Mouse (Mus musculus) heart, embryonic 16.5 days (tissue): ENCODE measurements around the gene Wasf2. TPM values are rescaled to one million over a fixed set of nuclear protein-coding genes. Genes with fewer than 3 reads are reported as not detected.

ENCODE experiments used
- ATAC-seq: fragments of 200-750 bp; cut with Nextera tagmentation; replicated peaks from 2 replicates; pipeline ENCODE4 v1.8.0; 2017; ENCODE audit warnings: moderate number of reproducible peaks; ENCODE audit not compliant: insufficient read depth, low FRiP score; ENCODE audit errors: extremely low read depth
- H3K27ac ChIP-seq: fragments of 300-500 bp; sonication (generic); 2 replicates; pipeline ENCODE4 v1.5.1; 2014; ENCODE audit warnings: mild to moderate bottlenecking, low read length, control low read depth, moderate library complexity
- H3K27me3 ChIP-seq: fragments of 300-500 bp; sonication (generic); 2 replicates; pipeline ENCODE4 v1.6.1; 2014; ENCODE audit warnings: low read length, mixed read lengths; ENCODE audit not compliant: control insufficient read depth, insufficient read depth
- H3K36me3 ChIP-seq: fragments of 300-500 bp; sonication (generic); 2 replicates; pipeline ENCODE4 v1.6.1; 2014; ENCODE audit not compliant: control insufficient read depth, insufficient read depth
- H3K4me1 ChIP-seq: fragments of 300-500 bp; sonication (generic); 2 replicates; pipeline ENCODE4 v1.6.1; 2014; ENCODE audit warnings: low read length, mixed read lengths; ENCODE audit not compliant: control insufficient read depth, insufficient read depth
- H3K4me2 ChIP-seq: fragments of 300-500 bp; sonication (generic); 2 replicates; pipeline ENCODE4 v1.6.1; 2014; ENCODE audit warnings: low read depth, mild to moderate bottlenecking, control low read depth, low read length
- H3K4me3 ChIP-seq: fragments of 300-500 bp; sonication (generic); 2 replicates; pipeline ENCODE4 v1.5.1; 2014; ENCODE audit warnings: mild to moderate bottlenecking, control low read depth, low read length
- H3K9ac ChIP-seq: fragments of 300-500 bp; sonication (generic); 2 replicates; pipeline ENCODE4 v1.6.1; 2014; ENCODE audit warnings: low read length, control low read depth
- H3K9me3 ChIP-seq: fragments of 300-500 bp; sonication (generic); replicated peaks from 2 replicates; pipeline ENCODE4 v1.6.1; 2016; ENCODE audit warnings: low read length; ENCODE audit not compliant: control insufficient read depth
- WGBS: fragments of 180-500 bp; shearing (Covaris S2); extraction: QIAGEN DNeasy Blood & Tissue Kit; methylation state at CpG from one replicate; pipeline ENCODE4 v1.1.7; 2014; 5-methylcytosine and 5-hydroxymethylcytosine counted together
- polyA plus RNA-seq: library from polyadenylated mRNA; unstranded; fragments of >200 nt; fragmentation: Nextera tagmentation; extraction: Ambion mirVana; gene quantifications from 2 replicates; pipeline ENCODE4 v1.2.1, GENCODE M21; 2015

Gene Wasf2
- polyA plus RNA-seq, 1 experiment from 2014 or later, result 45.0 TPM

DNA sequence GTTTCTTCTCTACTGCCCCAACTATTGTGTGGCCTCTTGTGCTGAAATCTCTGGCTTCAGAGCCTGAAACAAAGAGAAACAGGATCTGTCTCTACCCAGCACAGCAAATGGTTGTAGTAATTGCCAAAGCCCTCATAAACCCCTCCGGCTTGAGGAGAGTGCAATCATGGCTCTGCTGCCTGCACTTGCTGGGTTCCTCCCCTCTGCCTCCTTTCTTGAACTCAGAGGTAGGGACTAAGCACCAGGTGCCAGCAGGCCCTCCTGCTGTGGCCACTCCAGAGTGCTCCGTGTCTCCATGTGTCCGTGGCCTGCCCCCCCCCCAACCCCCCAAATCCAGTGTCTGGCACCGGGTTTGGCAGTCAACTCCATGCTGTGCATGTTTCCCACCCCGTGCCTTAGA lies 67.0 kb downstream of the Wasf2 start:
- ATAC-seq, result no peak
- H3K4me1 ChIP-seq, result peaks cover 49% of the 10 kb centered on the region
- no peak overlapping the region for H3K4me3 ChIP-seq
- peak overlapping the region; percentile 85 for H3K27ac ChIP-seq
- no peaks in the 10 kb centered on the region for H3K27me3 ChIP-seq
- H3K9me3 ChIP-seq, result no peaks in the 10 kb centered on the region
- H3K4me2 ChIP-seq, result no peak overlapping the region
- peak overlapping the region; percentile 51; the same call in 1 of the 2 replicates for H3K9ac ChIP-seq
- H3K36me3 ChIP-seq, result peaks cover 29% of the 10 kb centered on the region
- 38% methylated on average over 5 of the region's 5 CpGs for WGBS

DNA sequence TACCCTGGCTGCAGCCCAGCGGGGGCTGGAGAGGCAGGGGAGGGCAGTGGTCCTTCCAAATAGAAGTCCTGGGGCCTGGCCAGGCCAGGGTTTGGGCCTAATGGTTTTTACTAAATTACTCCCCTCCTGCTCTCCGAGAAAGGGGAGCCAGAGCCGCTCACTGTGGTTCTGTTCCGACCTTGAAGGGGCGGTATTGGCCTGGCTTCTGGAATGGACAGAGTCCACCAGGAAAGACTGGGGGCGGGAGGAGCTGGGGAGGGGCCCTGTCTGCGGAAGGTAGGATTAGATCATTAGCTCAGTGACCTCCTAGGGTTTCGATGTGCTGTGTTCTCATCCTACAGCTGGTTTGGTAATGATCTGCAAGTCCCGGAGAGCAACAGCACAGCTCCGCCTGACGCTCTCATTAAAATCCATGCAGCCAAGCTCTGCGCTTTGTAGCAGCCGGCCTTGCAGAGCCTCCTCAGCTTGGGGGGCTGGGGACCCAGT lies 67.5 kb downstream of the Wasf2 start:
- Histone ChIP-seq H3K4me1 (peaks cover 49% of the 10 kb centered on the region), H3K9ac (peak overlapping the region; percentile 53), H3K27ac (peak overlapping the region; percentile 85), H3K9me3 (no peaks in the 10 kb centered on the region), H3K27me3 (no peaks in the 10 kb centered on the region), H3K36me3 (peaks cover 24% of the 10 kb centered on the region), H3K4me2 (no peak overlapping the region), H3K4me3 (no peak overlapping the region)
- WGBS, result 42% methylated on average over 13 of the region's 13 CpGs
- 0 out of 2 replicates have a peak, but pooled peaks have one; percentile 3 for ATAC-seq

GRCm38 (mm10) chr4:133198337-133199180 lies 68.3 kb downstream of the Wasf2 start:
- H3K27ac ChIP-seq, result peak overlapping the region; percentile 85
- peak overlapping the region; percentile 53 for H3K9ac ChIP-seq
- no peak for ATAC-seq
- no peak overlapping the region for H3K4me2 ChIP-seq
- H3K9me3 ChIP-seq, result no peaks in the 10 kb centered on the region
- H3K36me3 ChIP-seq, result peaks cover 17% of the 10 kb centered on the region
- H3K27me3 ChIP-seq, result no peaks in the 10 kb centered on the region
- peaks cover 49% of the 10 kb centered on the region for H3K4me1 ChIP-seq
- WGBS, result 31% methylated on average over 19 of the region's 19 CpGs
- H3K4me3 ChIP-seq, result no peak overlapping the region

DNA sequence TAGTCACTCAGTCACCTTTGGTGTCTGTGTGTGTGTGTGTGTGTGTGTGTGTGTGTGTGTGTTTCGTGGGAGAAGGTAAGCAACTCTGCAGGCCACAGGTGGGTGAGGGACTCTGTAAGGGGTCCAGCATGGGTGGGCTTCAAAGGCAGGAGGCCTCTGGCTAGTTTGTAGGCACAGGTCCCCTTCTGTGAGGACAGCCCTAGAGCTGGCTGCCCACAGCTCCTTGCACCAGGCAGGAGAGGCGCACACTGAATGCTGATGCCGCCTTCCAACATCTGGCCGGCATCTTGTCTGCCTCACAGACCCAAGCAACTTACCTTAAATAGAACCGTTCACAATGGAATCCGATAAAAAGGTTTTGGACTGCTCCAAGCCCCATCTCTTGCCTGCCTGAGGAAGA lies 69.4 kb downstream of the Wasf2 start:
- peak overlapping the region; percentile 70 for H3K27ac ChIP-seq
- WGBS, result 56% methylated on average over 6 of the region's 6 CpGs
- ATAC-seq, result no peak
- no peaks in the 10 kb centered on the region for H3K27me3 ChIP-seq
- H3K36me3 ChIP-seq, result peaks cover 8% of the 10 kb centered on the region
- no peaks in the 10 kb centered on the region for H3K9me3 ChIP-seq
- no peak overlapping the region for H3K4me3 ChIP-seq
- peak overlapping the region; percentile 54; the same call in 1 of the 2 replicates for H3K9ac ChIP-seq
- peaks cover 55% of the 10 kb centered on the region for H3K4me1 ChIP-seq
- 0 out of 2 replicates have a peak overlapping the region, but pooled peaks have one; percentile 17 for H3K4me2 ChIP-seq

DNA sequence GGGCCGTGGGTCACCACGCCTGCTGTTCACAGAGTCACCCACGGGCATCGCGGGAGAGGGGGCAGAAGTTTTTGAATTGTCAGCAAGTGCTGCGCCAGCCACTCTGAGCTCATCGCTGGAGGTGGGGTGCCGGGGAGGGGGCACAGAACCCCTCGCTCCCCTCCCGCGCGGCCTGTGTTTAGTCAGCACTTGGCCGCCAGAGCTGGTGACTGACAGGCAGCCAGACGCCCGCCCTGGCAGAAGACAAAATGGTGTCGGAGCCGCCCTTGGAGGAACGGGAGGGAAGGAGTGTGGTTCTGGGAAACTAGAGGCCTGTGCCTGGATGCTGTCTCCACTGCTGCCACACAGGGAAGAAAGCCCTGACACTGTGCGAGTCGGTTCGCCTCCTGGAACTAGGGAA lies 70.0 kb downstream of the Wasf2 start:
- ATAC-seq, result no peak
- 32% methylated on average over 21 of the region's 21 CpGs for WGBS
- H3K4me2 ChIP-seq, result peak overlapping the region; percentile 17; the same call in 1 of the 2 replicates
- H3K27ac ChIP-seq, result peak overlapping the region; percentile 70
- no peaks in the 10 kb centered on the region for H3K9me3 ChIP-seq
- peak overlapping the region; percentile 54 for H3K9ac ChIP-seq
- H3K27me3 ChIP-seq, result no peaks in the 10 kb centered on the region
- no peak overlapping the region for H3K4me3 ChIP-seq
- H3K4me1 ChIP-seq, result peaks cover 56% of the 10 kb centered on the region
- H3K36me3 ChIP-seq, result peaks cover 6% of the 10 kb centered on the region

- H3K27me3 ChIP-seq, result no peaks in the 10 kb centered on the region
- H3K4me3 ChIP-seq, result no peak overlapping the region
- peak overlapping the region; percentile 70 for H3K27ac ChIP-seq
- ATAC-seq, result peak; percentile 53; the same call in 1 of the 2 replicates
- peaks cover 56% of the 10 kb centered on the region for H3K4me1 ChIP-seq
- H3K9me3 ChIP-seq, result no peaks in the 10 kb centered on the region
- 0 out of 2 replicates have a peak overlapping the region, but pooled peaks have one; percentile 7 for H3K9ac ChIP-seq
- H3K4me2 ChIP-seq, result no peak overlapping the region
- WGBS, result 54% methylated on average over 8 of the region's 8 CpGs
- no peaks in the 10 kb centered on the region; the same call in 1 of the 2 replicates for H3K36me3 ChIP-seq
These were observed 70.9 kb downstream of the Wasf2 start for GRCm38 (mm10) chr4:133201006-133201771.

DNA sequence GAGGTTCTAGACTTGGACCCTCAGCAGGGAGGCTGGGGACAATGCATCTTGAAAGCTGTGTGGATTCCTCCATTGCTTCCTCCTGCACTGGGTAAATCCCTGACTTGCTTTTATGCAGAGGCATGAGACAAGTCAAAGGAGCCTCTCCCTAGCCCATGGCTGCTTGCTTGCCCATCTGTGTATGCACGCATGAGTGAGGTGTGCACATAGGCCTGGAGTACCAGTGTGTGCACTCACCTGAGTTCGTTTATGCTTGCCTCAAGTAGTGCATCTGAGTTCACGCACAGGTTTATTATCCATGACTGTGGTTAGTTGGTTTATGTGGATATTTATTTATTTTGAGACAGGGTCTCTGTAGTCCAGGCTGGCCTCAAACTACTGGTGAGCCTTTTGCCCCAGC lies 71.9 kb downstream of the Wasf2 start:
- no peak for ATAC-seq

DNA sequence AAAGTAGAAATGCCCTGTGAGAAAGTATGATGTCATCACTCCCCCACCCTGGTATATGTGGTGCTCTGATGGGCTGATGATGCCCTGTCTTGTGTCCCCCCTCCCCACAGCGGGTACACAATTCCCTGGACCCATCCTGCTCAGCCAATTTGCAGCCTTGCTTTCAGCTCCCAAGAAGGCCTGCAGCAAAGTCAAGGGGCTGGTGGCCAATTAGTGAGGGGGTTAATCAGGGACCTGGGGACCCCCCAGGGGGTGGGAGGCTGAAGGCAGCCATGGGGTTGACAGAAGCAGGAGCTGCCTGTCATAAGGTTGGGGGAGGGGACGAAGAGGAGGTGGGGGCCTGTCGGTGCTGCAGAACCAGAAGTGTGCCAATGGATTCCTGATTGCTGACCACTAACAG lies 73.3 kb downstream of the Wasf2 start:
- no peak for ATAC-seq
- H3K27me3 ChIP-seq, result no peaks in the 10 kb centered on the region
- H3K4me3 ChIP-seq, result no peak overlapping the region
- no peak overlapping the region for H3K9ac ChIP-seq
- H3K4me1 ChIP-seq, result peaks cover 34% of the 10 kb centered on the region
- WGBS, result 56% methylated on average over 3 of the region's 3 CpGs
- no peaks in the 10 kb centered on the region for H3K9me3 ChIP-seq
- no peak overlapping the region for H3K27ac ChIP-seq
- no peak overlapping the region for H3K4me2 ChIP-seq
- H3K36me3 ChIP-seq, result no peaks in the 10 kb centered on the region; the same call in 1 of the 2 replicates

More for the DNA sequence above, 71.9 kb downstream of the Wasf2 start:
- H3K4me1 ChIP-seq, result peaks cover 48% of the 10 kb centered on the region
- H3K9me3 ChIP-seq, result no peaks in the 10 kb centered on the region
- WGBS, result 92% methylated on average over 3 of the region's 3 CpGs
- H3K27ac ChIP-seq, result no peak overlapping the region
- no peaks in the 10 kb centered on the region; the same call in 1 of the 2 replicates for H3K36me3 ChIP-seq
- H3K4me2 ChIP-seq, result no peak overlapping the region
- no peak overlapping the region for H3K9ac ChIP-seq
- no peaks in the 10 kb centered on the region for H3K27me3 ChIP-seq
- H3K4me3 ChIP-seq, result no peak overlapping the region
